Mouse (Mus musculus) midbrain, embryonic 10.5 days (tissue): ENCODE results near the gene Fgd2. TPM values are rescaled to one million over a fixed set of nuclear protein-coding genes. Genes with fewer than 3 reads are reported as not detected.
A peak's percentile ranks its signal among the peaks of the same experiment; 100 is the strongest.

ENCODE experiments used
- DNase-seq: peaks from one replicate; pipeline ENCODE4 v3.0.0-alpha.2; 2017; ENCODE audit warnings: low spot score
- H3K27ac ChIP-seq: fragments of 300-500 bp; sonication (generic); replicated peaks from 2 replicates; pipeline ENCODE4 v1.5.1; 2016; ENCODE audit warnings: mild to moderate bottlenecking
- H3K27me3 ChIP-seq: fragments of 300-500 bp; sonication (generic); 2 replicates; pipeline ENCODE4 v1.6.1; 2016; ENCODE audit warnings: low read depth, mild to moderate bottlenecking; ENCODE audit not compliant: poor library complexity, severe bottlenecking
- H3K36me3 ChIP-seq: fragments of 300-500 bp; sonication (generic); 2 replicates; pipeline ENCODE4 v1.6.1; 2016; ENCODE audit warnings: mild to moderate bottlenecking, moderate library complexity
- H3K4me1 ChIP-seq: fragments of 300-500 bp; sonication (generic); 2 replicates; pipeline ENCODE4 v1.6.1; 2016
- H3K4me3 ChIP-seq: fragments of 300-500 bp; sonication (generic); 2 replicates; pipeline ENCODE4 v1.5.1; 2016; ENCODE audit warnings: mild to moderate bottlenecking, moderate library complexity
- H3K9me3 ChIP-seq: fragments of 300-500 bp; sonication (generic); replicated peaks from 2 replicates; pipeline ENCODE4 v1.6.1; 2016; ENCODE audit warnings: mild to moderate bottlenecking
- WGBS: fragments of 180-500 bp; shearing (Covaris S2); methylation state at CpG from one replicate; pipeline ENCODE4 v1.1.7; 2016; 5-methylcytosine and 5-hydroxymethylcytosine counted together
- polyA plus RNA-seq: library from polyadenylated mRNA; unstranded; fragments of >200 nt; fragmentation: Nextera tagmentation; extraction: Ambion mirVana; gene quantifications from 2 replicates; pipeline ENCODE4 v1.2.1, GENCODE M21; 2016

Fgd2 gene
- polyA plus RNA-seq, 1 experiment from 2014 or later: 3.8 TPM

DNA sequence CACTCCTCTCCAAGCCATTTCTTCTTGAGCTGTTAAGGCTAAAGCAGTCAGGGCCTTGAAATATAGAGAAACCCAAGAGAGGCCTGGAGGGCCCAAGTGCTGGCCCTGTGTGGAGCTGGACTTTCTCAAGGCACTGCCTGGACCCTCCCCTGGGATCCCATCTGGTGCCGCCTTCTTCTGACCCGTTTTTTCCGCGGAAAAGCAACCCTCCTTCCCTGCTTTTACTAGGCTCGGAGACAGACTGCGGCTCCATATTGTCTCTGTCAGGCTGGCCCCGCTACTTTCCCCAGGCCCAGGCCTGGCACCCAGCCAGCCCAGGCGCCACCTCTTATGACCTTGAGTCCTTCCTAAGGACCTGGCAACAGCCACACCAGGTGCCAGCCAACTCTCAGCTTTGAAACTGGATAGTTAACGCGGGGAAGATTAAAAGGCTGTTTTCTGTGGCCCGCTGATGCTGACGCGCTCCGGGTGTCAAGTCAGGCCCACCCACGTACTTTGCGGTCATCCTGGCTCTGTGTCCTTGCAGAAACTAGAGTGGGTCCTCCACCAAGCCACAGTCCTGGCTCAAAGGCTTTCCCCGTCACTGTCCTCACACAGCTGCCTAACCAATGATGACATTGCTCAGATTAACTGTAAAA, 4.8 kb upstream of the Fgd2 start:
- 28% methylated on average over 17 of the region's 17 CpGs for WGBS
- no peaks in the 10 kb centered on the region for H3K27me3 ChIP-seq
- peaks cover 49% of the 10 kb centered on the region for H3K4me1 ChIP-seq
- H3K36me3 ChIP-seq: no peaks in the 10 kb centered on the region
- peak overlapping the region; percentile 98 for H3K27ac ChIP-seq
- DNase-seq: no peak
- H3K4me3 ChIP-seq: peak overlapping the region; percentile 54
- no peaks in the 10 kb centered on the region for H3K9me3 ChIP-seq

DNA sequence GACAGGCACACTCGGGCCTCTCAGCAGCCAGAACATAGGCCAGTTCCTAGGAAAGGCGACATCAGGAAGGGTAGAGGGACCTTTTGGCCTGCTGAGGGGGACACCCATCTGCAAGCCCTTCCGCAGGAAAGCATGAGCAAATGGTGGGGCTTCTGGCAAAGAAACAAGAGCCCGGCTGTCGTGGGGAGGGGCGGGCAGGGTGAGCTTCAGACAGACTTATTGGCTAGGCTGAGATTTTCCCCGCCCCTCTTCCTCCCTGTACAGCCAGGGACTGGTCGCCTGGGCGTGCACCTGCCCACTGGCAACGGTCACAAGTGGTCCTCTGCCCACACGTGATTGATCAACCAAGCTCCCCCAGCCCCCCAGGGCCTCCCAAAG, 4.2 kb upstream of the Fgd2 start:
- Histone ChIP-seq H3K36me3 (no peaks in the 10 kb centered on the region), H3K27ac (peak overlapping the region; percentile 98), H3K27me3 (no peaks in the 10 kb centered on the region), H3K4me1 (peaks cover 53% of the 10 kb centered on the region), H3K9me3 (no peaks in the 10 kb centered on the region), H3K4me3 (peak overlapping the region; percentile 54)
- peak; percentile 89 for DNase-seq
- under 1% methylated on average over 11 of the region's 11 CpGs for WGBS

DNA sequence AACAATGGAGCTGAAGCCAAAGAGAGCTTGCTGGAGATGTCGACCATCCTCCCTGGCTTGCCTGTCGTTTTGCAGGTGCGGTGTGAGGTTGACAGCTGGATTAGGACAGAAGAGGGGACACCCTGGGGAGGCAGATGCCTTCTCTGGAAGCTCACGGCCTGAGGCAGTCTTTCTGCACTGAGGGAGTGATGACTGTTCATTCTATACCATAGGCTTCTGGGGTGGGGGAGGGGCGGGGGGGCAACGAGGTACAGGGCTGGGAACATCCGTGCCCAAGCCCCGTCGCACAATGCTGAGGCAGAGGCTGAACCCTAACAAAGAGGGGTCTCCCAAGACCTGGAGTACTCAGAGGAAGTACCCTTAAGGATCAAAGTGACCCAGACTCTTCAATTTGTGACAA, 3.8 kb upstream of the Fgd2 start:
- Histone ChIP-seq H3K4me3 (peak overlapping the region; percentile 54), H3K9me3 (no peaks in the 10 kb centered on the region), H3K27ac (peak overlapping the region; percentile 98), H3K36me3 (no peaks in the 10 kb centered on the region), H3K4me1 (peaks cover 54% of the 10 kb centered on the region), H3K27me3 (no peaks in the 10 kb centered on the region)
- WGBS: 7% methylated on average over 9 of the region's 9 CpGs
- DNase-seq: no peak

DNA sequence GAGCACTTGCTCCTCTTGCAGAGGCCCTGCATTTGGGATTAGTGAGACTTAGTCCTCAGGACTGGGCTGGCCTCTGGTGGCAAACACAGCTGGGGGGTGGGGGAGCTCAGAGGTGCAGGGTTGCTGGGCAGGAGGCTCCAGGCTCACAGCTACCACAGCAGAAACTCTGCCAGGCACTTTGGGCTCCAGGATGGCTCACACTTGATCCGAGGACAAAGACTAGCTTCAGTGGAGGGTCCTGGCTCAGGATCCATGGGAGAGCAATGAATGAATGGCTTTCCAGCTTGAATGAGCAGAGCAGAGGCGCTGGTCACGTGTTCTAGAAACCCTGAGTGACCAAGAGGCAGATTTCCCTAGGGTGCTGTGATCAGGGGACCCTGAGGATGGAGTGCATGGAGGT, 1.8 kb upstream of the Fgd2 start:
- peaks cover 58% of the 10 kb centered on the region for H3K4me1 ChIP-seq
- H3K9me3 ChIP-seq: no peaks in the 10 kb centered on the region
- no peaks in the 10 kb centered on the region for H3K36me3 ChIP-seq
- peak overlapping the region; percentile 61 for H3K27ac ChIP-seq
- WGBS: 40% methylated on average over 3 of the region's 3 CpGs
- H3K27me3 ChIP-seq: no peaks in the 10 kb centered on the region
- no peak overlapping the region for H3K4me3 ChIP-seq
- no peak for DNase-seq

DNA sequence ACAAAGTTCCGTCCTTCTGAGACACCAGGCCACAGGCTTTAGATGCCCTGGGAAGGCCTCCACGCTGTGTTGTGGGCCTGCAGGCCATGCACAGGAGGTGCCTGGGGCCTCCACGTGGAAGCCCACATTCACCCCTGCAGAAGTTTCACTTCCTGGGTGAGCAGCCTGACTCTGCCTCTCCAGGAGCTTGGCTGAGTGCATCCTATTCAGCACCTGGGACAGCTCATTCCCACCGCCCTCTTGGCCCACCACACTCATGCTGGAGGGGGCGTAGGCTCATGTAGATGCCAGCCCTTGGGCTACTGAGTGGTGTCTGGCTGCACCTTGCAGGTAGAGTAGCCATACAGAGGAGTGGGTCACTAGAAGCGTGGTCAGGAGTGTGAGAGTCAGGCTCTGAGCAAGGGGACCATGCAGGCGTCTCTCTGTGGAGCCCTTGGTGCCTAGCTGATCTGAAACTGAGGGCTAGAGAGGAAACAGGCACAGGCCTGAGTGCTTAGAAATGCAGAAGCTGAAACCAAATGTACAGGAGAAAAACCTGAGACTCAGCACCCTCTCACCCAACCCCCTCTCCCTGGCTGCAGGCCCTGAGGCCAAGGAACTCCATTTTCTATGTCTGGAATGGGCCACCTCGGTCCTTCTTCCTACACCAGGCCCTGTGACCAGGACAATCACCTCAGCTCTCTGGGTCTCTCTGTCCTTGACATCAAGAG, 1.4 kb downstream of the Fgd2 start:
- Histone ChIP-seq H3K4me3 (no peak overlapping the region), H3K36me3 (no peaks in the 10 kb centered on the region), H3K9me3 (no peaks in the 10 kb centered on the region), H3K4me1 (peaks cover 31% of the 10 kb centered on the region), H3K27ac (no peak overlapping the region; the same call in 1 of the 2 replicates), H3K27me3 (no peaks in the 10 kb centered on the region)
- WGBS: 61% methylated on average over 8 of the region's 8 CpGs
- DNase-seq: no peak

DNA sequence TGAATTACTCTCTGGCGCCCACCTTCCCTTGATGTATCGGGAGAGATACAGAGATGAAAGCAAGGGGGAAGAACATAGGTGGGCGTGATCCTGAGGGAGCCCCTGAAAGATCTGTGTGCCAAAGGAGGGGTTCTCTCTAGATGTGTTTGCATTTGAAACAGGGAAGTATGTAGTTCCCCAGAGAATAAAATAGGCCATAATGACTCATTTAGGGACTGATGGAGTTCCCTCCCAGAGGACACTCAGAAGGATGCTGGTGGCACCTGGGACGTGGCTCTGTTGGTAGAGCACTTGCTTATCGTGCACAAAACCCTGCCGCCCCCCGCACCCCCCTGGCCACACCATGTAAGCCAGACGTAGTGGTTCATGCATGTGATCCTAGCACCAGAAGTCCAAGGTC, 2.4 kb downstream of the Fgd2 start:
- 93% methylated on average over 8 of the region's 8 CpGs for WGBS
- H3K27me3 ChIP-seq: 0 out of 2 replicates have a peak, but pooled peaks cover 6% of the 10 kb centered on the region

DNA sequence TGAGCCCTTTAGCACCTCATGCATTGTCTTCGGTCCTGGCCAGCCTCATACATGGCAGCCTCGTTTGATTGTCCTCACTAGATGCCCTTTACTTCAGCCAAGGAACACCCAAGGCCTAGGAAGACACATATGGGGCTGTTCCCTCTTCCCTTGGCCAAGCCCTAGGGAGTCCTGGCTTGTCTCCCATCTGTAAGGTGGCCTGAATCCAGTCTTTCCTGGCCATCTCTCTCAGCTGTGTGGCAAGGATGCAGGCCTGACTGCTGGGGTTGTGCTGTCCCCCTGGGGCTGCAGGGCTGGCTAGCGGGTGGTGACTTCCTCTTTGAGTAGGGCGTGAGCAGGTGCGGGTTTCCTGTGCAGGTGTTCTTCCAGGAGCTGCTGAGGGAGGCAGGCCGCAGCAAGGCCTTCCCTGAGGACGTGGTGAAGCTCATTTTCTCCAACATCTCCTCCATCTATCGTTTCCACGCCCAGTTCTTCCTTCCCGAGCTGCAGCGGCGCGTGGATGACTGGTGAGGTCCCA, 4.4 kb downstream of the Fgd2 start:
- WGBS: 90% methylated on average over 13 of the region's 13 CpGs
- peaks cover 26% of the 10 kb centered on the region for H3K4me1 ChIP-seq

More for the DNA sequence above, 2.4 kb downstream of the Fgd2 start:
- Histone ChIP-seq H3K9me3 (no peaks in the 10 kb centered on the region), H3K4me1 (peaks cover 25% of the 10 kb centered on the region), H3K4me3 (no peak overlapping the region), H3K36me3 (no peaks in the 10 kb centered on the region), H3K27ac (no peak overlapping the region)
- no peak for DNase-seq

DNA sequence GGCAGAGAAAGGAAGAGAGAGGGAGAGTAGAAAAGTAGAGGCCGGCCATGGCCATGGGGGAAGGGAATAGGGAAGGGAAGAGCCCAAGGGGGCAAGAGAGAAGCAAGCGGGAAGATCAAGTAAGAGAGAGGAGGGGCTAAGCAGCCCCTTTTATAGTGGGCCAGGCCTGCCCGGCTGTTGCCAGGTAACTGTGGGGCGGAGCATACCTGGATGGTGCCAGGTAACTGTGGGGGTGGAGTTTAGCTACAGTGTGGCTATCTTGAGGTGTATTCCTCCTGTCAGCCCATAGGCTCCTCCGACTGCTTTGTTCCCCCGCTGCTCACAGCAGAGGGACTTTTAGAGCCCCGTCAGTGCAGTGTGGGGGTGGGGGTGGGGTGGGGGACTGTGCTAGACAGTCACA, 8.0 kb downstream of the Fgd2 start:
- Histone ChIP-seq H3K9me3 (no peaks in the 10 kb centered on the region), H3K4me3 (no peak overlapping the region; the same call in 1 of the 2 replicates), H3K27ac (no peak overlapping the region), H3K27me3 (peaks cover 20% of the 10 kb centered on the region; the same call in 1 of the 2 replicates), H3K4me1 (peaks cover 15% of the 10 kb centered on the region), H3K36me3 (no peaks in the 10 kb centered on the region)
- WGBS: 24% methylated on average over 7 of the region's 7 CpGs
- no peak for DNase-seq

More for the DNA sequence above, 4.4 kb downstream of the Fgd2 start:
- H3K4me3 ChIP-seq: no peak overlapping the region
- DNase-seq: no peak
- no peaks in the 10 kb centered on the region for H3K36me3 ChIP-seq
- no peak overlapping the region for H3K27ac ChIP-seq
- H3K9me3 ChIP-seq: no peaks in the 10 kb centered on the region
- peaks cover 20% of the 10 kb centered on the region; the same call in 1 of the 2 replicates for H3K27me3 ChIP-seq

DNA sequence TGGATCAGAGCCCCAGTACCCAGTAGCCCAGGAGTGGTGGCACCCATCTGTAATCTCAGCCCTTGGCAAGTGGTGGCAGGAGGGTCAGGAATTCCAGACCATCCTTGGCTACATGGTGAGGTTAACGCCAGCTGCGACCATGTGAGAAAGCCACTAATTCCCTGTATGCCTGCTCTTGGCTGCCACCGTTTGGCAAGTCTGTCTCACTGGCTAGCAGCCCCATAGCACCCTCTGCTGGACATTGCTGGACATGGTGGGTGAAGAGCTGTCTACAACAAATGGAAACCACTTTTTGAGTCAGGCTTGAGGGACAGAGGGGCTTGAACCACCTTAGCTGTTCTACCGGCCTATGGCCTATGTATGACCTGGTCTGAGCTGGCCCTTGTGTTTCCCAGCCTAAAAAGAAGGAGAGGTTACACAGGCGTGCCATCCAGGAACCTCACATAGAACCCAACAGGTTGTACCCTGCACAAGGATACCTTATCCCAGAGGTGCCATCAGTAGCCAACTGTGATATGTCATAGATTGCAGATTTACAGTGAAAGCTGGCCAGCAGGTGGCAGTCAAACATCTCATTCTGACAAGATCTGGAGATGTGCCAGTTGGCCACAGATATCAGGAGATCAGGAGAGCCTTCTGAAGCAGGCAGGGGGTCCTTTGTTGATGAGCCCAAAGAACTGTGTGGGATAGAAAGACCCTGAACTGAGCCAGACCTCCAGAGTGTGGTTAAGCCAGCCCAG, 10.4 kb downstream of the Fgd2 start:
- H3K27me3 ChIP-seq: peaks cover 20% of the 10 kb centered on the region; the same call in 1 of the 2 replicates
- H3K4me3 ChIP-seq: peak overlapping the region; percentile 2; the same call in 1 of the 2 replicates
- H3K4me1 ChIP-seq: peaks cover 15% of the 10 kb centered on the region
- peak overlapping the region; percentile 63 for H3K27ac ChIP-seq
- no peaks in the 10 kb centered on the region for H3K9me3 ChIP-seq
- DNase-seq: peak; percentile 92
- 6% methylated on average over 5 of the region's 5 CpGs for WGBS
- H3K36me3 ChIP-seq: no peaks in the 10 kb centered on the region

DNA sequence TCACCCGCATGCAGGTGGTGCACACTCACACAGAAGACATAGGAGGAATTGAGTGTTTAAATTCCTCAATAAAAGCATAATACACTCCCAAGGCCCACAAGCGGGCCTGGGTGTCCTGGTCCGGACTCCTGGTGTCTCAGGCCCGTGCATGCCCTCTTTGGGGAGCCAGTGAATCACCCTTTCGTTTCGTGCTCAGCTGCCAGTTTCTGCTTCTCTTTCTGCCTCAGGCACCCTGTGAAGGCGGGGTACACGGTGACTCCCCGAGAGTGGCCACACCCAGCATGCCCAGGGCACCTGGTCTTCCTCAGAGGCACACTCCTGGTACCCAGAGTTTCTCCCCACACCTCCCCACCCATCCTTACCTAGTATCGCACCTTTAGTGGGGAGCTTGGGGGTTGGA, 15.2 kb downstream of the Fgd2 start:
- H3K36me3 ChIP-seq: no peaks in the 10 kb centered on the region
- 80% methylated on average over 10 of the region's 10 CpGs for WGBS
- no peaks in the 10 kb centered on the region for H3K27me3 ChIP-seq
- no peak overlapping the region for H3K27ac ChIP-seq
- H3K9me3 ChIP-seq: no peaks in the 10 kb centered on the region
- DNase-seq: no peak
- H3K4me3 ChIP-seq: no peak overlapping the region
- H3K4me1 ChIP-seq: peaks cover 2% of the 10 kb centered on the region; the same call in 1 of the 2 replicates

DNA sequence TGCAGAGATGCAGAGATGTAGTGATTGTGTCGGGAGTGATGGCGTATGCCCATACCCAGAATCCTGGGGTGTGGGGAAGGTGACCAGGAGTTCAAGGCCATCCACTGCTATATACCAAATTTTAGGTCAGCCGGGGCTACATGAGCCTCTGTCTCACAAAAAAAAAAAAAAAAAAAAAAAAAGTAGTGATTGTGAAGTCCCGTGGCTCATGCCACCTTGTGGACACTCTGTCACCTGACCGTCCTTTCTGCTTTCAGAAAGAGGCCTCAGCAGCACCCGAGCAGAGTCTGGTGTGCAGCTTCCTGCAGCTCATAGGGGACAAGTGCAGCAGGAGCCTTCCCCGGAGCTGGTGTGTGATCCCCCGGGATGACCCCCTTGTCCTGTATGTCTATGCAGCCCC, 17.3 kb downstream of the Fgd2 start:
- WGBS: 75% methylated on average over 8 of the region's 8 CpGs
- no peaks in the 10 kb centered on the region for H3K9me3 ChIP-seq

DNA sequence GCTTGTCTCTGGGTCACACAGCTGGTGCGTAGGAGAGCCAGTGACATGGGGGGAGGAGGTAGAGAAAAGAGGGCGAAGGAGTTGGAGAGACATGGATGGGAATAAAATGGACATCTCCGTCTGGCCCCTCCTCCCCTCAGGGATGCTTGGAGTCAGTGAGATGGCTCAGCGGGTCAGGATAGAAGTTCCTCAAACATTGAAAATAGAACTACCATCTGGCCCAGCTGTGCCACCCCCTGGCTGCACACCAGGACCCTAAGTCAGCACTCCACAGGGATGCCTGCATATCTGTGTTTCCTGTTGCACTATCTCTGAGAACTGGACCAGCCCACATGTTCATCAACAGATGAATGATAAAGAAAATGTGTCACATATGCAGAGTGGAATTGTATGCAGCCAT, 19.5 kb downstream of the Fgd2 start:
- H3K4me1 ChIP-seq: 0 out of 2 replicates have a peak, but pooled peaks cover 4% of the 10 kb centered on the region
- no peaks in the 10 kb centered on the region for H3K27me3 ChIP-seq
- H3K27ac ChIP-seq: no peak overlapping the region
- WGBS: 82% methylated on average over 4 of the region's 4 CpGs
- DNase-seq: no peak
- H3K4me3 ChIP-seq: no peak overlapping the region
- no peaks in the 10 kb centered on the region for H3K9me3 ChIP-seq
- H3K36me3 ChIP-seq: no peaks in the 10 kb centered on the region

More for the DNA sequence above, 17.3 kb downstream of the Fgd2 start:
- H3K36me3 ChIP-seq: no peaks in the 10 kb centered on the region
- H3K27ac ChIP-seq: no peak overlapping the region
- DNase-seq: no peak
- no peak overlapping the region for H3K4me3 ChIP-seq
- no peaks in the 10 kb centered on the region for H3K4me1 ChIP-seq
- H3K27me3 ChIP-seq: no peaks in the 10 kb centered on the region
